Mouse (Mus musculus): Measurements from ENCODE around the gene 1810062G17Rik. TPM values are rescaled to one million over a fixed set of nuclear protein-coding genes. Genes with fewer than 3 reads are reported as not detected.

The 1810062G17Rik gene
- polyA plus RNA-seq (2014; fragmentation: Nextera tagmentation; extraction: Ambion mirVana): 0.45 and 0.95 TPM in 2 replicates

GRCm38 (mm10) chr3:36475532-36476087 lies at the start of gene 1810062G17Rik, which contains the start of gene Anxa5:
TSS of gene 1810062G17Rik (plus strand) at chr3:36475937.
TSS of gene Anxa5 (minus strand) at chr3:36475894.
- H3K27ac ChIP-seq (ENCODE audit: low read depth, low read length): peak within 1 kb of the TSS; percentile 36; the same call in 1 of the 2 replicates
- 0% methylated on average over 32 of the region's 32 CpGs for WGBS
- peak; percentile 93 for DNase-seq (ENCODE audit: low spot score)
- no peaks in the 10 kb centered on the region for H3K9me3 ChIP-seq (ENCODE audit: control insufficient read depth, low read length)
- ATAC-seq (ENCODE audit: low FRiP score): peak; percentile 98
- peak within 1 kb of the TSS; percentile 87 for H3K4me2 ChIP-seq (replicated peaks; ENCODE audit: low read depth, low read length)
- H3K4me3 ChIP-seq (ENCODE audit: low read depth, low read length): peak within 1 kb of the TSS; percentile 63
- H3K36me3 ChIP-seq (ENCODE audit: control insufficient read depth, insufficient read depth, low read length): no peaks in the 10 kb centered on the region
- H3K27me3 ChIP-seq (ENCODE audit: control insufficient read depth, insufficient read depth, low read length): no peaks in the 10 kb centered on the region
- H3K9ac ChIP-seq (ENCODE audit: low read depth, low read length): peak within 1 kb of the TSS; percentile 58
- H3K4me1 ChIP-seq (replicated peaks; ENCODE audit: control insufficient read depth, insufficient read depth, low read length): no peaks in the 10 kb centered on the region; the same call in 1 of the 2 replicates

GRCm38 (mm10) chr3:36427386-36427785 lies 48.4 kb upstream of the 1810062G17Rik start:
- no peak overlapping the region for H3K4me3 ChIP-seq (ENCODE audit: low read depth, low read length)
- no peaks in the 10 kb centered on the region for H3K36me3 ChIP-seq (ENCODE audit: control insufficient read depth, insufficient read depth, low read length)

GRCm38 (mm10) chr3:36430360-36430759 lies 45.4 kb upstream of the 1810062G17Rik start:
- DNase-seq (ENCODE audit: low spot score): no peak
- H3K4me1 ChIP-seq (replicated peaks; ENCODE audit: control insufficient read depth, insufficient read depth, low read length): no peaks in the 10 kb centered on the region
- H3K27me3 ChIP-seq (ENCODE audit: control insufficient read depth, insufficient read depth, low read length): no peaks in the 10 kb centered on the region
- H3K4me3 ChIP-seq (ENCODE audit: low read depth, low read length): no peak overlapping the region
- no peaks in the 10 kb centered on the region for H3K36me3 ChIP-seq (ENCODE audit: control insufficient read depth, insufficient read depth, low read length)
- H3K27ac ChIP-seq (ENCODE audit: low read depth, low read length): no peak overlapping the region
- H3K9ac ChIP-seq (ENCODE audit: low read depth, low read length): no peak overlapping the region
- WGBS: 84% methylated on average over 1 of the region's 1 CpGs
- no peak overlapping the region for H3K4me2 ChIP-seq (replicated peaks; ENCODE audit: low read depth, low read length)
- no peak for ATAC-seq (ENCODE audit: low FRiP score)
- no peaks in the 10 kb centered on the region for H3K9me3 ChIP-seq (ENCODE audit: control insufficient read depth, low read length)

More at GRCm38 (mm10) chr3:36427386-36427785, 48.4 kb upstream of the 1810062G17Rik start:
- no peaks in the 10 kb centered on the region for H3K9me3 ChIP-seq (ENCODE audit: control insufficient read depth, low read length)
- 93% methylated on average over 8 of the region's 8 CpGs for WGBS
- no peak for DNase-seq (ENCODE audit: low spot score)
- H3K27ac ChIP-seq (ENCODE audit: low read depth, low read length): no peak overlapping the region
- H3K4me2 ChIP-seq (replicated peaks; ENCODE audit: low read depth, low read length): no peak overlapping the region
- no peaks in the 10 kb centered on the region for H3K4me1 ChIP-seq (replicated peaks; ENCODE audit: control insufficient read depth, insufficient read depth, low read length)
- no peaks in the 10 kb centered on the region for H3K27me3 ChIP-seq (ENCODE audit: control insufficient read depth, insufficient read depth, low read length)
- no peak overlapping the region for H3K9ac ChIP-seq (ENCODE audit: low read depth, low read length)
- no peak for ATAC-seq (ENCODE audit: low FRiP score)

- no peak overlapping the region for H3K27ac ChIP-seq (ENCODE audit: low read depth, low read length)
- WGBS: 67% methylated on average over 4 of the region's 4 CpGs
- H3K27me3 ChIP-seq (ENCODE audit: control insufficient read depth, insufficient read depth, low read length): no peaks in the 10 kb centered on the region
- H3K36me3 ChIP-seq (ENCODE audit: control insufficient read depth, insufficient read depth, low read length): no peaks in the 10 kb centered on the region
- H3K9me3 ChIP-seq (ENCODE audit: control insufficient read depth, low read length): no peaks in the 10 kb centered on the region
- H3K4me2 ChIP-seq (replicated peaks; ENCODE audit: low read depth, low read length): no peak overlapping the region
- DNase-seq (ENCODE audit: low spot score) (no peak), ATAC-seq (ENCODE audit: low FRiP score) (no peak)
- H3K4me3 ChIP-seq (ENCODE audit: low read depth, low read length): no peak overlapping the region
- H3K9ac ChIP-seq (ENCODE audit: low read depth, low read length): no peak overlapping the region
- H3K4me1 ChIP-seq (replicated peaks; ENCODE audit: control insufficient read depth, insufficient read depth, low read length): no peaks in the 10 kb centered on the region
These were observed 35.5 kb upstream of the 1810062G17Rik start for GRCm38 (mm10) chr3:36440280-36440679.

- peak; percentile 82 for DNase-seq (ENCODE audit: low spot score)
- H3K4me3 ChIP-seq (ENCODE audit: low read depth, low read length): no peak overlapping the region
- no peak overlapping the region for H3K9ac ChIP-seq (ENCODE audit: low read depth, low read length)
- H3K27me3 ChIP-seq (ENCODE audit: control insufficient read depth, insufficient read depth, low read length): no peaks in the 10 kb centered on the region
- no peak overlapping the region for H3K27ac ChIP-seq (ENCODE audit: low read depth, low read length)
- 2% methylated on average over 2 of the region's 2 CpGs for WGBS
- no peaks in the 10 kb centered on the region for H3K36me3 ChIP-seq (ENCODE audit: control insufficient read depth, insufficient read depth, low read length)
- peak; percentile 47; the same call in 1 of the 2 replicates for ATAC-seq (ENCODE audit: low FRiP score)
- no peaks in the 10 kb centered on the region for H3K4me1 ChIP-seq (replicated peaks; ENCODE audit: control insufficient read depth, insufficient read depth, low read length)
- H3K9me3 ChIP-seq (ENCODE audit: control insufficient read depth, low read length): no peaks in the 10 kb centered on the region
- H3K4me2 ChIP-seq (replicated peaks; ENCODE audit: low read depth, low read length): no peak overlapping the region
These were observed 33.3 kb upstream of the 1810062G17Rik start for GRCm38 (mm10) chr3:36442426-36442825.

GRCm38 (mm10) chr3:36446041-36446440 lies 29.7 kb upstream of the 1810062G17Rik start:
- Histone ChIP-seq H3K4me1 (replicated peaks; ENCODE audit: control insufficient read depth, insufficient read depth, low read length) (no peaks in the 10 kb centered on the region), H3K36me3 (ENCODE audit: control insufficient read depth, insufficient read depth, low read length) (no peaks in the 10 kb centered on the region), H3K4me3 (ENCODE audit: low read depth, low read length) (no peak overlapping the region), H3K27ac (ENCODE audit: low read depth, low read length) (no peak overlapping the region), H3K4me2 (replicated peaks; ENCODE audit: low read depth, low read length) (no peak overlapping the region), H3K9ac (ENCODE audit: low read depth, low read length) (no peak overlapping the region), H3K27me3 (ENCODE audit: control insufficient read depth, insufficient read depth, low read length) (no peaks in the 10 kb centered on the region), H3K9me3 (ENCODE audit: control insufficient read depth, low read length) (no peaks in the 10 kb centered on the region)
- no peak for ATAC-seq (ENCODE audit: low FRiP score)
- no peak for DNase-seq (ENCODE audit: low spot score)
- WGBS: 92% methylated on average over 3 of the region's 3 CpGs

- Histone ChIP-seq H3K4me2 (replicated peaks; ENCODE audit: low read depth, low read length) (no peak overlapping the region), H3K4me3 (ENCODE audit: low read depth, low read length) (no peak overlapping the region), H3K9ac (ENCODE audit: low read depth, low read length) (no peak overlapping the region), H3K27ac (ENCODE audit: low read depth, low read length) (no peak overlapping the region), H3K36me3 (ENCODE audit: control insufficient read depth, insufficient read depth, low read length) (no peaks in the 10 kb centered on the region), H3K4me1 (replicated peaks; ENCODE audit: control insufficient read depth, insufficient read depth, low read length) (no peaks in the 10 kb centered on the region), H3K27me3 (ENCODE audit: control insufficient read depth, insufficient read depth, low read length) (no peaks in the 10 kb centered on the region), H3K9me3 (ENCODE audit: control insufficient read depth, low read length) (no peaks in the 10 kb centered on the region)
- WGBS: 87% methylated on average over 5 of the region's 5 CpGs
- no peak for DNase-seq (ENCODE audit: low spot score)
- no peak for ATAC-seq (ENCODE audit: low FRiP score)
These were observed 29.2 kb upstream of the 1810062G17Rik start for GRCm38 (mm10) chr3:36446506-36446905.

- no peak for DNase-seq (ENCODE audit: low spot score)
- Histone ChIP-seq H3K4me2 (replicated peaks; ENCODE audit: low read depth, low read length) (no peak overlapping the region), H3K27me3 (ENCODE audit: control insufficient read depth, insufficient read depth, low read length) (no peaks in the 10 kb centered on the region), H3K4me3 (ENCODE audit: low read depth, low read length) (no peak overlapping the region), H3K4me1 (replicated peaks; ENCODE audit: control insufficient read depth, insufficient read depth, low read length) (no peaks in the 10 kb centered on the region), H3K9me3 (ENCODE audit: control insufficient read depth, low read length) (no peaks in the 10 kb centered on the region), H3K9ac (ENCODE audit: low read depth, low read length) (no peak overlapping the region), H3K27ac (ENCODE audit: low read depth, low read length) (no peak overlapping the region), H3K36me3 (ENCODE audit: control insufficient read depth, insufficient read depth, low read length) (no peaks in the 10 kb centered on the region)
- ATAC-seq (ENCODE audit: low FRiP score): no peak
- WGBS: 80% methylated on average over 6 of the region's 6 CpGs
These were observed 28.8 kb upstream of the 1810062G17Rik start for GRCm38 (mm10) chr3:36446918-36447317.
